Mouse (Mus musculus): ENCODE data around the gene Atl1. TPM values are rescaled to one million over a fixed set of nuclear protein-coding genes. Genes with fewer than 3 reads are reported as not detected.

The Atl1 gene
- polyA plus RNA-seq, 1 experiment = 0.50 TPM

GRCm38 (mm10) chr12:69924012-69924411, 31.6 kb downstream of the Atl1 start:
- WGBS = 9% methylated on average over 5 of the region's 5 CpGs
- TF ChIP-seq CTCF (IDR thresholded peaks at IDR 0.05; ENCODE audit: control insufficient read depth, insufficient read depth, low read length) = no peak
- no peak for TF ChIP-seq POLR2A (IDR thresholded peaks at IDR 0.05; ENCODE audit: borderline replicate concordance, control insufficient read depth, low read depth, low read length)
- no peaks in the 10 kb centered on the region for H3K4me1 ChIP-seq (ENCODE audit: control insufficient read depth, insufficient read depth, low read length)
- no peak overlapping the region for H3K27ac ChIP-seq (ENCODE audit: control insufficient read depth, insufficient read depth, low read depth, low read length, poor library complexity)
- no peak overlapping the region for H3K4me3 ChIP-seq (replicated peaks; ENCODE audit: control insufficient read depth, low read depth, low read length)

- no peaks in the 10 kb centered on the region for H3K4me1 ChIP-seq (ENCODE audit: control insufficient read depth, insufficient read depth, low read length)
- WGBS = 49% methylated on average over 7 of the region's 7 CpGs
- H3K4me3 ChIP-seq (replicated peaks; ENCODE audit: control insufficient read depth, low read depth, low read length) = no peak overlapping the region
- TF ChIP-seq POLR2A (IDR thresholded peaks at IDR 0.05; ENCODE audit: borderline replicate concordance, control insufficient read depth, low read depth, low read length) (no peak), CTCF (IDR thresholded peaks at IDR 0.05; ENCODE audit: control insufficient read depth, insufficient read depth, low read length) (no peak)
- H3K27ac ChIP-seq (ENCODE audit: control insufficient read depth, insufficient read depth, low read depth, low read length, poor library complexity) = no peak overlapping the region
These were observed 34.3 kb downstream of the Atl1 start for GRCm38 (mm10) chr12:69926716-69927115.

- Histone ChIP-seq H3K27ac (ENCODE audit: control insufficient read depth, insufficient read depth, low read depth, low read length, poor library complexity) (no peak overlapping the region), H3K4me3 (replicated peaks; ENCODE audit: control insufficient read depth, low read depth, low read length) (no peak overlapping the region), H3K4me1 (ENCODE audit: control insufficient read depth, insufficient read depth, low read length) (no peaks in the 10 kb centered on the region)
- TF ChIP-seq CTCF (IDR thresholded peaks at IDR 0.05; ENCODE audit: control insufficient read depth, insufficient read depth, low read length) (no peak), POLR2A (IDR thresholded peaks at IDR 0.05; ENCODE audit: borderline replicate concordance, control insufficient read depth, low read depth, low read length) (no peak)
- 60% methylated on average over 5 of the region's 5 CpGs for WGBS
These were observed 45.3 kb downstream of the Atl1 start for GRCm38 (mm10) chr12:69937731-69938130.

- Histone ChIP-seq H3K27ac (ENCODE audit: control insufficient read depth, insufficient read depth, low read depth, low read length, poor library complexity) (no peak overlapping the region), H3K4me1 (ENCODE audit: control insufficient read depth, insufficient read depth, low read length) (no peaks in the 10 kb centered on the region), H3K4me3 (replicated peaks; ENCODE audit: control insufficient read depth, low read depth, low read length) (no peak overlapping the region)
- WGBS = 77% methylated on average over 2 of the region's 2 CpGs
- TF ChIP-seq POLR2A (IDR thresholded peaks at IDR 0.05; ENCODE audit: borderline replicate concordance, control insufficient read depth, low read depth, low read length) = no peak
- no peak for TF ChIP-seq CTCF (IDR thresholded peaks at IDR 0.05; ENCODE audit: control insufficient read depth, insufficient read depth, low read length)
These were observed 46.9 kb downstream of the Atl1 start for GRCm38 (mm10) chr12:69939291-69939690.

GRCm38 (mm10) chr12:69941655-69942329, 49.4 kb downstream of the Atl1 start:
- Histone ChIP-seq H3K27ac (ENCODE audit: control insufficient read depth, insufficient read depth, low read depth, low read length, poor library complexity) (no peak overlapping the region), H3K4me3 (replicated peaks; ENCODE audit: control insufficient read depth, low read depth, low read length) (no peak overlapping the region), H3K4me1 (ENCODE audit: control insufficient read depth, insufficient read depth, low read length) (no peaks in the 10 kb centered on the region)
- no peak for TF ChIP-seq POLR2A (IDR thresholded peaks at IDR 0.05; ENCODE audit: borderline replicate concordance, control insufficient read depth, low read depth, low read length)
- no peak for TF ChIP-seq CTCF (IDR thresholded peaks at IDR 0.05; ENCODE audit: control insufficient read depth, insufficient read depth, low read length)
- 73% methylated on average over 1 of the region's 1 CpGs for WGBS

- Histone ChIP-seq H3K4me1 (ENCODE audit: control insufficient read depth, insufficient read depth, low read length) (no peaks in the 10 kb centered on the region), H3K27ac (ENCODE audit: control insufficient read depth, insufficient read depth, low read depth, low read length, poor library complexity) (no peak overlapping the region), H3K4me3 (replicated peaks; ENCODE audit: control insufficient read depth, low read depth, low read length) (no peak overlapping the region)
- TF ChIP-seq POLR2A (IDR thresholded peaks at IDR 0.05; ENCODE audit: borderline replicate concordance, control insufficient read depth, low read depth, low read length) = no peak
- no peak for TF ChIP-seq CTCF (IDR thresholded peaks at IDR 0.05; ENCODE audit: control insufficient read depth, insufficient read depth, low read length)
- 77% methylated on average over 5 of the region's 5 CpGs for WGBS
These were observed 53.4 kb downstream of the Atl1 start for GRCm38 (mm10) chr12:69945861-69946260.

GRCm38 (mm10) chr12:69947502-69947901, 55.1 kb downstream of the Atl1 start:
- Histone ChIP-seq H3K4me3 (replicated peaks; ENCODE audit: control insufficient read depth, low read depth, low read length) (no peak overlapping the region), H3K27ac (ENCODE audit: control insufficient read depth, insufficient read depth, low read depth, low read length, poor library complexity) (no peak overlapping the region), H3K4me1 (ENCODE audit: control insufficient read depth, insufficient read depth, low read length) (no peaks in the 10 kb centered on the region)
- TF ChIP-seq POLR2A (IDR thresholded peaks at IDR 0.05; ENCODE audit: borderline replicate concordance, control insufficient read depth, low read depth, low read length) (no peak), CTCF (IDR thresholded peaks at IDR 0.05; ENCODE audit: control insufficient read depth, insufficient read depth, low read length) (no peak)
- WGBS = 65% methylated on average over 3 of the region's 3 CpGs

GRCm38 (mm10) chr12:69957378-69957777, 65.0 kb downstream of the Atl1 start:
- Histone ChIP-seq H3K27ac (ENCODE audit: control insufficient read depth, insufficient read depth, low read depth, low read length, poor library complexity) (no peak overlapping the region), H3K4me1 (ENCODE audit: control insufficient read depth, insufficient read depth, low read length) (no peaks in the 10 kb centered on the region), H3K4me3 (replicated peaks; ENCODE audit: control insufficient read depth, low read depth, low read length) (no peak overlapping the region)
- TF ChIP-seq POLR2A (IDR thresholded peaks at IDR 0.05; ENCODE audit: borderline replicate concordance, control insufficient read depth, low read depth, low read length) (no peak), CTCF (IDR thresholded peaks at IDR 0.05; ENCODE audit: control insufficient read depth, insufficient read depth, low read length) (no peak)
- WGBS = 26% methylated on average over 2 of the region's 2 CpGs

GRCm38 (mm10) chr12:69962468-69962867, 70.1 kb downstream of the Atl1 start:
- Histone ChIP-seq H3K4me3 (replicated peaks; ENCODE audit: control insufficient read depth, low read depth, low read length) (no peak overlapping the region), H3K27ac (ENCODE audit: control insufficient read depth, insufficient read depth, low read depth, low read length, poor library complexity) (no peak overlapping the region), H3K4me1 (ENCODE audit: control insufficient read depth, insufficient read depth, low read length) (no peaks in the 10 kb centered on the region)
- WGBS = 61% methylated on average over 4 of the region's 4 CpGs
- no peak for TF ChIP-seq POLR2A (IDR thresholded peaks at IDR 0.05; ENCODE audit: borderline replicate concordance, control insufficient read depth, low read depth, low read length)
- peak; percentile 69 for TF ChIP-seq CTCF (IDR thresholded peaks at IDR 0.05; ENCODE audit: control insufficient read depth, insufficient read depth, low read length)

Data from bone marrow, adult 2 months (tissue).